Mouse (Mus musculus): Measurements from ENCODE around the gene Flt4. TPM values are rescaled to one million over a fixed set of nuclear protein-coding genes. Genes with fewer than 3 reads are reported as not detected.

Gene Flt4
- polyA plus RNA-seq, 1 experiment, result 8.6 TPM

DNA sequence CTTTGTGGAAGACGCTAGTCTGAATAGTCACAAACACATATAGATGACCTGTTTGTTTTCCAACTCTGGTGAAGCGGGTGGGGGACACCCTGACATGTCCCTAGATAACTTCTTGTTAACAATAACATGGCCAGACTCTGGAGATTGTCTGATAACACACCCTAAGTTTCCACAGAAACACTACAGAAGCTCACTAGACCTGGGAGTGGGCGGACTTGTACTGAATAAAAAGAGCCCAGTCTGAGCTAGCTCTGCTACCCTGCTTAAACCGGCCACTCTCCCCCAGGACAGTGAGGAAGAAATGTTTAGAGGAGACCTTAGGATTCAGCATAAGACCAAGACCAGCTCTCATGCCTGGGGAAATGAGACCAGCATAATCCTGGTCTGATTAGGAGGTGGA lies 56.4 kb downstream of the Flt4 start:
- no peak for TF ChIP-seq CTCF (IDR thresholded peaks at IDR 0.05; ENCODE audit: extremely low read depth, insufficient read length, insufficient replicate concordance, low read depth, low read length)
- TF ChIP-seq POLR2A (IDR thresholded peaks at IDR 0.05; ENCODE audit: low read depth, low read length), result no peak
- peaks cover 6% of the 10 kb centered on the region; the same call in 1 of the 2 replicates for H3K4me1 ChIP-seq (ENCODE audit: control insufficient read depth, insufficient read depth, insufficient read length, low read length)
- H3K36me3 ChIP-seq (ENCODE audit: control insufficient read depth, insufficient read depth, low read length), result peaks cover 6% of the 10 kb centered on the region; the same call in 1 of the 2 replicates
- 58% methylated on average over 4 of the region's 4 CpGs for WGBS
- H3K27me3 ChIP-seq (ENCODE audit: control insufficient read depth, insufficient read depth, low read length), result no peaks in the 10 kb centered on the region
- H3K4me3 ChIP-seq (ENCODE audit: low read depth, low read length), result no peak overlapping the region
- H3K27ac ChIP-seq (ENCODE audit: insufficient read depth, low read depth, low read length), result no peak overlapping the region

GRCm38 (mm10) chr11:49673433-49673832 lies 64.4 kb downstream of the Flt4 start:
- TF ChIP-seq POLR2A (IDR thresholded peaks at IDR 0.05; ENCODE audit: low read depth, low read length) (no peak), CTCF (IDR thresholded peaks at IDR 0.05; ENCODE audit: extremely low read depth, insufficient read length, insufficient replicate concordance, low read depth, low read length) (no peak)
- WGBS, result 81% methylated on average over 3 of the region's 3 CpGs
- no peaks in the 10 kb centered on the region for H3K27me3 ChIP-seq (ENCODE audit: control insufficient read depth, insufficient read depth, low read length)
- H3K36me3 ChIP-seq (ENCODE audit: control insufficient read depth, insufficient read depth, low read length), result peaks cover 25% of the 10 kb centered on the region
- no peak overlapping the region for H3K27ac ChIP-seq (ENCODE audit: insufficient read depth, low read depth, low read length)
- H3K4me1 ChIP-seq (ENCODE audit: control insufficient read depth, insufficient read depth, insufficient read length, low read length), result no peaks in the 10 kb centered on the region
- H3K4me3 ChIP-seq (ENCODE audit: low read depth, low read length), result no peak overlapping the region

- Histone ChIP-seq H3K36me3 (ENCODE audit: control insufficient read depth, insufficient read depth, low read length) (peaks cover 61% of the 10 kb centered on the region), H3K4me1 (ENCODE audit: control insufficient read depth, insufficient read depth, insufficient read length, low read length) (no peaks in the 10 kb centered on the region), H3K27ac (ENCODE audit: insufficient read depth, low read depth, low read length) (no peak overlapping the region), H3K27me3 (ENCODE audit: control insufficient read depth, insufficient read depth, low read length) (no peaks in the 10 kb centered on the region), H3K4me3 (ENCODE audit: low read depth, low read length) (no peak overlapping the region)
- TF ChIP-seq CTCF (IDR thresholded peaks at IDR 0.05; ENCODE audit: extremely low read depth, insufficient read length, insufficient replicate concordance, low read depth, low read length) (no peak), POLR2A (IDR thresholded peaks at IDR 0.05; ENCODE audit: low read depth, low read length) (no peak)
- 96% methylated on average over 12 of the region's 12 CpGs for WGBS
Measured at GRCm38 (mm10) chr11:49684237-49684973, 75.3 kb downstream of the Flt4 start.

DNA sequence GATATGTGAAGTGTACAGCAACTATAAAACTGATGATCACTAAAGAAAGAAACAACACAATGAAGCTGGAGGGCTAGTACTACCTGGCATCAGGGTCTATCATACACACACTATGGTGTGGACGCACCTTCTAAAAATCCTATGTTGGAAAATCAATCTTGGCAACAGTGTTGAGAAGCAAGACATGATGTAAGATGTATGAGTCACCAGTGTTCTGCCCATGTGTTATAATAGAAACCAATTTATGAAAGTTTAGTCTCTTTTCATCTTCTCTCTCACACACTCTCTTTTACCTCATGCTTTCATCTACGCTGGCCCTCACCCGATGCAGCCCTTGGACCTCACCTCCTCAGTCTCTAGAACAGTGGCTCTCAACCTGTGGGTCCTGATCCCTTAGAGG lies 86.0 kb downstream of the Flt4 start:
- no peak for TF ChIP-seq POLR2A (IDR thresholded peaks at IDR 0.05; ENCODE audit: low read depth, low read length)
- TF ChIP-seq CTCF (IDR thresholded peaks at IDR 0.05; ENCODE audit: extremely low read depth, insufficient read length, insufficient replicate concordance, low read depth, low read length), result no peak
- 92% methylated on average over 3 of the region's 3 CpGs for WGBS
- no peaks in the 10 kb centered on the region for H3K27me3 ChIP-seq (ENCODE audit: control insufficient read depth, insufficient read depth, low read length)
- H3K4me1 ChIP-seq (ENCODE audit: control insufficient read depth, insufficient read depth, insufficient read length, low read length), result peaks cover 2% of the 10 kb centered on the region; the same call in 1 of the 2 replicates
- peaks cover 22% of the 10 kb centered on the region for H3K36me3 ChIP-seq (ENCODE audit: control insufficient read depth, insufficient read depth, low read length)
- H3K4me3 ChIP-seq (ENCODE audit: low read depth, low read length), result no peak overlapping the region
- H3K27ac ChIP-seq (ENCODE audit: insufficient read depth, low read depth, low read length), result no peak overlapping the region

GRCm38 (mm10) chr11:49695695-49696094 lies 86.6 kb downstream of the Flt4 start:
- peaks cover 2% of the 10 kb centered on the region; the same call in 1 of the 2 replicates for H3K4me1 ChIP-seq (ENCODE audit: control insufficient read depth, insufficient read depth, insufficient read length, low read length)
- H3K27ac ChIP-seq (ENCODE audit: insufficient read depth, low read depth, low read length), result no peak overlapping the region
- WGBS, result 70% methylated on average over 2 of the region's 2 CpGs
- TF ChIP-seq POLR2A (IDR thresholded peaks at IDR 0.05; ENCODE audit: low read depth, low read length) (no peak), CTCF (IDR thresholded peaks at IDR 0.05; ENCODE audit: extremely low read depth, insufficient read length, insufficient replicate concordance, low read depth, low read length) (no peak)
- H3K27me3 ChIP-seq (ENCODE audit: control insufficient read depth, insufficient read depth, low read length), result no peaks in the 10 kb centered on the region
- no peak overlapping the region for H3K4me3 ChIP-seq (ENCODE audit: low read depth, low read length)
- peaks cover 18% of the 10 kb centered on the region for H3K36me3 ChIP-seq (ENCODE audit: control insufficient read depth, insufficient read depth, low read length)

DNA sequence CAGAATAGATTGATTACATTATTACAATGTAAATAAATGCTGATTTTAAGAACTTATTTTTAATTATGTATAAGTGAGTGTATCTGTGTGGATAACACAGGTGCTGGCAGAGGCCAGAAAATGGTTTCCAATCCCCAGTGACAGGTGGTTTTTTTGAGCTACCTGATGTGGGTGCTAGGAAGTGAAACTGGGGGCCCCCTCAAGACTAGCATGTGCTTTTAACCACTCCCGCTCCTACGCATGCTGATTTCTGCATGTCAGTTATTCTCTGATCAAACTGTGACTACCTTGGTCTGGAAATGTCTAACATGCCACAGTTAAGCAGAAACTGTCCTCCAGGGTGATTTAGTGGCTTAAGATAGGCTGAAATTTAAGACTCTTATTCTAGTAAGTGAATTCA lies 87.4 kb downstream of the Flt4 start:
- TF ChIP-seq CTCF (IDR thresholded peaks at IDR 0.05; ENCODE audit: extremely low read depth, insufficient read length, insufficient replicate concordance, low read depth, low read length), result no peak
- TF ChIP-seq POLR2A (IDR thresholded peaks at IDR 0.05; ENCODE audit: low read depth, low read length), result no peak
- peaks cover 2% of the 10 kb centered on the region; the same call in 1 of the 2 replicates for H3K4me1 ChIP-seq (ENCODE audit: control insufficient read depth, insufficient read depth, insufficient read length, low read length)
- no peak overlapping the region for H3K4me3 ChIP-seq (ENCODE audit: low read depth, low read length)
- WGBS, result 82% methylated on average over 2 of the region's 2 CpGs
- peaks cover 22% of the 10 kb centered on the region for H3K36me3 ChIP-seq (ENCODE audit: control insufficient read depth, insufficient read depth, low read length)
- no peaks in the 10 kb centered on the region for H3K27me3 ChIP-seq (ENCODE audit: control insufficient read depth, insufficient read depth, low read length)
- H3K27ac ChIP-seq (ENCODE audit: insufficient read depth, low read depth, low read length), result no peak overlapping the region

DNA sequence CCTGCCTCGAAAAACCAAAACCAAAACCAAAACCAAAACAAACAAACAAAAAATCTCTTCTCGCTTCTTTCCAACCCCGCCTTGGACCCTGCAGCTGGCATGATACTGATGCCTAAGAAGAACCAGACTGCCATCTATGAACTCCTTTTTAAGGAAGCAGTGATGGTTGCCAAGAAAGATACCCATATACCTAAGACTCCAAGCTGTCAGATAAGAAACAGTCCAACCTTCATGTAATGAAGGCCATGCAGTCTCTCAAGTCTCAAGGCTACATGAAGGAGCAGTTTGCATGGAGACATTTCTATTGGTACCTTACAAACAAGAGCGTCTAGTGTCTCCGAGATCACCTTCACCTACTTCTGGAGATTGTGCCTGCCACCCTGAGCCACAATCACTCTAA lies 88.7 kb downstream of the Flt4 start:
- TF ChIP-seq POLR2A (IDR thresholded peaks at IDR 0.05; ENCODE audit: low read depth, low read length) (no peak), CTCF (IDR thresholded peaks at IDR 0.05; ENCODE audit: extremely low read depth, insufficient read length, insufficient replicate concordance, low read depth, low read length) (no peak)
- Histone ChIP-seq H3K36me3 (ENCODE audit: control insufficient read depth, insufficient read depth, low read length) (peaks cover 26% of the 10 kb centered on the region), H3K27ac (ENCODE audit: insufficient read depth, low read depth, low read length) (peak overlapping the region; percentile 9; the same call in 1 of the 2 replicates), H3K27me3 (ENCODE audit: control insufficient read depth, insufficient read depth, low read length) (no peaks in the 10 kb centered on the region), H3K4me1 (ENCODE audit: control insufficient read depth, insufficient read depth, insufficient read length, low read length) (peaks cover 2% of the 10 kb centered on the region; the same call in 1 of the 2 replicates), H3K4me3 (ENCODE audit: low read depth, low read length) (no peak overlapping the region)
- 60% methylated on average over 5 of the region's 5 CpGs for WGBS

All from small intestine, adult 2 months (tissue).